In genomic region chr6:20739095-20739494, GRCm38 (mm10) we compare ENCODE assay signal across 22 mouse cellular contexts.
DNase-seq lines count a peak whose midpoint lies in the region; ATAC-seq lines count a peak whose summit lies in the region.
"Had no signal": no experiment of that assay in that cellular context is flagged by ENCODE, and none has a peak within 500 bp of the region (broad histone marks: within the 10 kb centered on the region; RNA-seq: fewer than 3 reads in every experiment).

No protein-coding gene starts in this region.

- peak; percentile 22 for DNase-seq in cerebellum, adult 11 months
- peak; percentile 26 to 27 for DNase-seq in cerebellum, adult 18-20 months
- peak; percentile 62 for DNase-seq in cerebellum, adult 9-11 months
- peak; percentile 11 to 20 for DNase-seq in cerebellum, postnatal 36 days
- no peak for DNase-seq in urinary bladder, adult 2 months (ENCODE audit: low spot score)
- DNase-seq in adrenal gland, adult 8-10 months = no peak
- no peak for DNase-seq in forebrain, embryonic 14.5 days (ENCODE audit: low spot score)
- DNase-seq: adrenal gland, postnatal 14 days; embryo, embryonic 11 days; gastrocnemius, postnatal 10 days; heart, adult 2 months; heart, postnatal 14 days; kidney, adult 11 months; kidney, adult 9 months had no signal

- no peaks in the 10 kb centered on the region for H3K4me1 ChIP-seq in forebrain, embryonic 14.5 days (ENCODE audit: control insufficient read depth, insufficient read depth, low read length)
- H3K4me1 ChIP-seq: embryonic facial prominence, embryonic 15.5 days; forebrain, embryonic 10.5 days; forebrain, embryonic 15.5 days; heart, embryonic 15.5 days; hindbrain, embryonic 13.5 days had no signal

- no peaks in the 10 kb centered on the region for H3K36me3 ChIP-seq in forebrain, embryonic 14.5 days (ENCODE audit: control insufficient read depth, insufficient read depth, low read length)
- H3K36me3 ChIP-seq: embryonic facial prominence, embryonic 15.5 days; forebrain, embryonic 10.5 days; forebrain, embryonic 15.5 days; heart, embryonic 15.5 days; hindbrain, embryonic 13.5 days had no signal

- no peak overlapping the region for H3K27ac ChIP-seq in forebrain, embryonic 14.5 days (ENCODE audit: low read depth, low read length)
- H3K27ac ChIP-seq: embryonic facial prominence, embryonic 15.5 days; forebrain, embryonic 10.5 days; forebrain, embryonic 15.5 days; heart, adult 2 months; heart, embryonic 15.5 days; hindbrain, embryonic 13.5 days; hindbrain, postnatal 0 days had no signal

- no peak overlapping the region for H3K4me2 ChIP-seq in forebrain, embryonic 14.5 days (ENCODE audit: low read length)
- H3K4me2 ChIP-seq: embryonic facial prominence, embryonic 15.5 days; forebrain, embryonic 15.5 days; heart, embryonic 11.5 days; heart, embryonic 15.5 days; hindbrain, embryonic 13.5 days had no signal

- no peak for ATAC-seq in forebrain, embryonic 14.5 days
- ATAC-seq: forebrain, embryonic 15.5 days; hindbrain, postnatal 0 days had no signal

- H3K9me3 ChIP-seq in forebrain, embryonic 14.5 days (replicated peaks; ENCODE audit: control insufficient read depth, low read length) = no peaks in the 10 kb centered on the region
- H3K9me3 ChIP-seq: embryonic facial prominence, embryonic 15.5 days; forebrain, embryonic 10.5 days had no signal

- no peak overlapping the region for H3K9ac ChIP-seq in forebrain, embryonic 14.5 days (ENCODE audit: low read length)
- H3K9ac ChIP-seq: embryonic facial prominence, embryonic 15.5 days; forebrain, embryonic 15.5 days; heart, embryonic 15.5 days; hindbrain, embryonic 13.5 days had no signal

- H3K27me3 ChIP-seq in forebrain, embryonic 14.5 days (replicated peaks; ENCODE audit: control insufficient read depth, insufficient read depth, low read length) = no peaks in the 10 kb centered on the region
- H3K27me3 ChIP-seq: embryonic facial prominence, embryonic 15.5 days; forebrain, embryonic 15.5 days; heart, embryonic 15.5 days; hindbrain, embryonic 13.5 days had no signal

- H3K4me3 ChIP-seq in forebrain, embryonic 14.5 days (ENCODE audit: low read depth, low read length) = no peak overlapping the region
- H3K4me3 ChIP-seq: embryonic facial prominence, embryonic 15.5 days; erythroblast, embryonic 14.5 days; forebrain, embryonic 10.5 days; forebrain, embryonic 15.5 days; heart, adult 2 months; heart, embryonic 15.5 days; hindbrain, embryonic 13.5 days had no signal

Comparison
In these comparisons a context has a peak if more than half of its experiments do, and no peak if none do; other contexts are left out.
1. DNase-seq: peak in cerebellum, adult 11 months (single experiment), cerebellum, adult 18-20 months (2 of 2), cerebellum, adult 9-11 months (single experiment) and cerebellum, postnatal 36 days (2 of 2); none in urinary bladder, adult 2 months (single experiment), adrenal gland, adult 8-10 months (single experiment) and forebrain, embryonic 14.5 days (single experiment).